Mouse (Mus musculus) ES-Bruce4 (cell line): ENCODE data around the gene Esp22. TPM values are rescaled to one million over a fixed set of nuclear protein-coding genes. Genes with fewer than 3 reads are reported as not detected.
"Not testable (repeated sequence)": the region's sequence is repeated elsewhere in the genome, so short reads cannot be mapped to it uniquely, and the experiment has no call there.

Experiments used
- H3K27ac ChIP-seq: 2 replicates; pipeline ENCODE4 v1.5.1; 2012; ENCODE audit warnings: low read length, inconsistent platforms; ENCODE audit not compliant: insufficient read depth
- H3K27me3 ChIP-seq: 2 replicates; pipeline ENCODE4 v1.6.1; 2012; ENCODE audit warnings: mild to moderate bottlenecking, low read length, inconsistent platforms; ENCODE audit not compliant: control insufficient read depth, poor library complexity, insufficient read depth, severe bottlenecking
- H3K36me3 ChIP-seq: 2 replicates; pipeline ENCODE4 v1.6.1; 2012; ENCODE audit warnings: inconsistent platforms, mild to moderate bottlenecking, low read length, moderate library complexity; ENCODE audit not compliant: control insufficient read depth, poor library complexity, insufficient read depth, severe bottlenecking
- H3K4me1 ChIP-seq: one replicate; pipeline ENCODE4 v1.8.1; 2011; ENCODE audit warnings: low read length; ENCODE audit not compliant: control insufficient read depth, insufficient read depth
- H3K4me3 ChIP-seq: 2 replicates; pipeline ENCODE4 v1.5.1; 2011; ENCODE audit warnings: low read depth, mild to moderate bottlenecking, low read length
- H3K9ac ChIP-seq: 2 replicates; pipeline ENCODE4 v1.6.1; 2012; ENCODE audit warnings: low read depth, mild to moderate bottlenecking, inconsistent platforms; ENCODE audit not compliant: poor library complexity, severe bottlenecking
- H3K9me3 ChIP-seq: replicated peaks from 2 replicates; pipeline ENCODE4 v1.6.1; 2012; ENCODE audit warnings: mild to moderate bottlenecking, low read length, inconsistent platforms; ENCODE audit not compliant: control insufficient read depth, poor library complexity, insufficient read depth, severe bottlenecking
- CTCF ChIP-seq: IDR thresholded peaks from one replicate; pipeline ENCODE4 v1.8.1; 2011; ENCODE audit warnings: low read depth, low read length
- EP300 ChIP-seq: IDR thresholded peaks from 2 replicates; pipeline ENCODE4 v1.6.1; 2011; ENCODE audit warnings: low read depth, low read length; ENCODE audit not compliant: insufficient read depth
- POLR2A ChIP-seq: IDR thresholded peaks from one replicate; pipeline ENCODE4 v1.8.1; 2011; ENCODE audit warnings: low read length; ENCODE audit not compliant: insufficient read depth
- polyA plus RNA-seq: library from polyadenylated mRNA; stranded (reverse); fragments of >200 nt; gene quantifications from 2 replicates; pipeline ENCODE4 v1.2.4, GENCODE M21; 2011; ENCODE audit warnings: low read depth; ENCODE audit not compliant: missing spikeins, insufficient read depth, insufficient read length

Gene Esp22
- polyA plus RNA-seq = not detected in 2 replicates

- Histone ChIP-seq H3K36me3 (no peaks in the 10 kb centered on the region), H3K4me3 (no peak within 1 kb of the TSS), H3K27ac (no peak within 1 kb of the TSS), H3K9ac (no peak within 1 kb of the TSS), H3K9me3 (no peaks in the 10 kb centered on the region), H3K27me3 (no peaks in the 10 kb centered on the region), H3K4me1 (no peaks in the 10 kb centered on the region)
- TF ChIP-seq EP300 = no peak
- TF ChIP-seq CTCF = no peak
- no peak for TF ChIP-seq POLR2A
Measured at GRCm38 (mm10) chr17:39095034-39095433, at the start of gene Esp22. Esp22 (plus strand) TSS chr17:39095334.

- Histone ChIP-seq H3K27me3 (no peaks in the 10 kb centered on the region), H3K4me1 (no peaks in the 10 kb centered on the region), H3K27ac (no peak overlapping the region), H3K4me3 (no peak overlapping the region), H3K9ac (no peak overlapping the region), H3K36me3 (no peaks in the 10 kb centered on the region), H3K9me3 (peaks cover 26% of the 10 kb centered on the region)
- TF ChIP-seq EP300 = no peak
- TF ChIP-seq CTCF = no peak
- TF ChIP-seq POLR2A = no peak
Measured at GRCm38 (mm10) chr17:39063641-39064040, 31.5 kb upstream of the Esp22 start.

GRCm38 (mm10) chr17:39076937-39077336 is 18.2 kb upstream of the Esp22 start, which contains the start of gene Esp23:
Esp23 (minus strand) TSS chr17:39077037.
- H3K27ac ChIP-seq = no peak within 1 kb of the TSS
- no peaks in the 10 kb centered on the region for H3K4me1 ChIP-seq
- H3K4me3 ChIP-seq = no peak within 1 kb of the TSS
- H3K9ac ChIP-seq = no peak within 1 kb of the TSS
- no peaks in the 10 kb centered on the region for H3K27me3 ChIP-seq
- H3K9me3 ChIP-seq = no peaks in the 10 kb centered on the region
- TF ChIP-seq EP300 (no peak), CTCF (no peak), POLR2A (no peak)
- no peaks in the 10 kb centered on the region for H3K36me3 ChIP-seq

GRCm38 (mm10) chr17:39107126-39107525 is 12.0 kb downstream of the Esp22 start:
- not testable (repeated sequence) for H3K27me3 ChIP-seq, H3K4me3 ChIP-seq, H3K9ac ChIP-seq, H3K9me3 ChIP-seq, H3K36me3 ChIP-seq, H3K27ac ChIP-seq, H3K4me1 ChIP-seq

GRCm38 (mm10) chr17:39129156-39129555 is 34.0 kb downstream of the Esp22 start:
- not testable (repeated sequence) for H3K27ac ChIP-seq, H3K4me3 ChIP-seq, H3K9ac ChIP-seq, H3K4me1 ChIP-seq, H3K36me3 ChIP-seq, H3K9me3 ChIP-seq, H3K27me3 ChIP-seq

Other genes starting within 250 kb of the Esp22 start
- gene Esp24, start 58.6 kb upstream of the Esp22 start, polyA plus RNA-seq = not detected in 2 replicates
- not detected in 2 replicates for gene Gm21903, start 52.0 kb upstream of the Esp22 start, polyA plus RNA-seq
- not detected in 2 replicates for gene Esp23, start 18.3 kb upstream of the Esp22 start, polyA plus RNA-seq